Mouse (Mus musculus): ENCODE measurements around the gene Sprn. TPM values are rescaled to one million over a fixed set of nuclear protein-coding genes. Genes with fewer than 3 reads are reported as not detected.
"Not testable (repeated sequence)": the region's sequence is repeated elsewhere in the genome, so short reads cannot be mapped to it uniquely, and the experiment has no call there.

The Sprn gene
- polyA plus RNA-seq, 1 experiment from 2014 or later: 0.16 TPM

- no peak for DNase-seq (ENCODE audit: low spot score)
- H3K36me3 ChIP-seq (ENCODE audit: insufficient read depth, low read length): peaks cover 7% of the 10 kb centered on the region; the same call in 1 of the 2 replicates
- H3K4me3 ChIP-seq (replicated peaks; ENCODE audit: low read depth, low read length): no peak overlapping the region
- no peak for TF ChIP-seq CTCF (IDR thresholded peaks at IDR 0.05; ENCODE audit: low read depth)
- no peak overlapping the region for H3K27ac ChIP-seq
- WGBS: 90% methylated on average over 5 of the region's 5 CpGs
- H3K4me2 ChIP-seq (ENCODE audit: low read length): no peak overlapping the region
- H3K27me3 ChIP-seq (ENCODE audit: insufficient read depth, low read length): no peaks in the 10 kb centered on the region
- no peaks in the 10 kb centered on the region for H3K9me3 ChIP-seq (replicated peaks; ENCODE audit: low read length)
- H3K9ac ChIP-seq (ENCODE audit: low read depth, low read length): no peak overlapping the region
- no peaks in the 10 kb centered on the region for H3K4me1 ChIP-seq (replicated peaks; ENCODE audit: insufficient read depth, low read length)
- ATAC-seq (replicated peaks; ENCODE audit: low FRiP score, low read depth): no peak
Measured at GRCm38 (mm10) chr7:140135106-140135770, 19.4 kb downstream of the Sprn start.

GRCm38 (mm10) chr7:140134033-140134432, 20.6 kb downstream of the Sprn start:
- H3K4me3 ChIP-seq (replicated peaks; ENCODE audit: low read depth, low read length); H3K27ac ChIP-seq; H3K4me1 ChIP-seq (replicated peaks; ENCODE audit: insufficient read depth, low read length); H3K27me3 ChIP-seq (ENCODE audit: insufficient read depth, low read length); H3K4me2 ChIP-seq (ENCODE audit: low read length); H3K9me3 ChIP-seq (replicated peaks; ENCODE audit: low read length); DNase-seq (ENCODE audit: low spot score); H3K9ac ChIP-seq (ENCODE audit: low read depth, low read length); ATAC-seq (replicated peaks; ENCODE audit: low FRiP score, low read depth): not testable (repeated sequence)
- peaks cover 15% of the 10 kb centered on the region; the same call in 1 of the 2 replicates for H3K36me3 ChIP-seq (ENCODE audit: insufficient read depth, low read length)
- WGBS: 90% methylated on average over 3 of the region's 7 CpGs

GRCm38 (mm10) chr7:140132184-140132583, 22.5 kb downstream of the Sprn start:
- not testable (repeated sequence) for DNase-seq (ENCODE audit: low spot score); H3K9ac ChIP-seq (ENCODE audit: low read depth, low read length); H3K27me3 ChIP-seq (ENCODE audit: insufficient read depth, low read length); H3K4me3 ChIP-seq (replicated peaks; ENCODE audit: low read depth, low read length); ATAC-seq (replicated peaks; ENCODE audit: low FRiP score, low read depth); H3K4me2 ChIP-seq (ENCODE audit: low read length); H3K27ac ChIP-seq; H3K9me3 ChIP-seq (replicated peaks; ENCODE audit: low read length); H3K4me1 ChIP-seq (replicated peaks; ENCODE audit: insufficient read depth, low read length)
- WGBS: 91% methylated on average over 7 of the region's 7 CpGs
- H3K36me3 ChIP-seq (ENCODE audit: insufficient read depth, low read length): peaks cover 15% of the 10 kb centered on the region; the same call in 1 of the 2 replicates

DNA sequence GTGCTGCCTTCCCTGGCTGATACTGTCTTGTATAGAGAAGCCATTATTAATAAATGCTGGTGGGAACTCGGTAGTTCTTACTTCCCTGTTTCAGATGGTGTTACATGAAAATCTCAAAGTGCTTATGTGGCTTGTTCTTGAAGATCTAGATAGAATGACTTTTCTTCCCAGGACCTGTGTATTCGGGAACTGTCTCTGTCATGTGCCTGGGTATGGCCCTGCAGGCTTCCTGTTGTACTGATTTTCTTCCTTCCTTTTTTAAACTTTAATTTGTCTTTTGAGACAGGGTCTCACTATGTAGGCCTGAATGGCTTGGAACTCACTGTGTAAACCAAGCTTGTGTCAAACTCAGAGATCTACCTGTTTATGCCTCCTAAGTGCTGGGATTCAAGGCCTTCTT, 26.8 kb downstream of the Sprn start:
- ATAC-seq (replicated peaks; ENCODE audit: low FRiP score, low read depth) (no peak), DNase-seq (ENCODE audit: low spot score) (no peak)
- Histone ChIP-seq H3K27me3 (ENCODE audit: insufficient read depth, low read length) (no peaks in the 10 kb centered on the region), H3K4me3 (replicated peaks; ENCODE audit: low read depth, low read length) (no peak overlapping the region), H3K9me3 (replicated peaks; ENCODE audit: low read length) (no peaks in the 10 kb centered on the region), H3K4me2 (ENCODE audit: low read length) (no peak overlapping the region), H3K4me1 (replicated peaks; ENCODE audit: insufficient read depth, low read length) (no peaks in the 10 kb centered on the region; the same call in 1 of the 2 replicates), H3K27ac (no peak overlapping the region), H3K9ac (ENCODE audit: low read depth, low read length) (no peak overlapping the region), H3K36me3 (ENCODE audit: insufficient read depth, low read length) (peaks cover 12% of the 10 kb centered on the region; the same call in 1 of the 2 replicates)
- no peak for TF ChIP-seq CTCF (IDR thresholded peaks at IDR 0.05; ENCODE audit: low read depth)
- WGBS: 81% methylated on average over 2 of the region's 2 CpGs

DNA sequence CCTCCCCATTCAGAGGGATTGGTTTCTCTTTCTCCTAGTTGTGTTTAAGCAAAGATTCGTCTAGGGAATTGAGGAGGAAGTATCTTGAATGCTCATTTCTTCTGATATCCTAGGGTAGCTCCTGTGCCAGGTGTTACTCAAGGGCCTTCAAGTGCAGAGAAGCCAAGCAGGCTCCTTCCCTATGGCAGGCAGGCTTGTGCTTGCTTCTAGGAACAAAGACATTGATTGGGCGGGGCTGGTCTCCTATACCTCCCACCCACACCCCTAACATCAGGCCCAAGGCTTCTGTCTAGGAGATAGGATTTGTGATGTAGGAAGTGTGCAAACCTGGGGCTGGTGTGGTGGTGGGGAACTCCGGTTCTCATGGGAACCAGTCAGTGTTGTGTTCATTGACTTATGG, 27.7 kb downstream of the Sprn start:
- H3K27ac ChIP-seq: no peak overlapping the region
- ATAC-seq (replicated peaks; ENCODE audit: low FRiP score, low read depth): no peak
- no peak for TF ChIP-seq CTCF (IDR thresholded peaks at IDR 0.05; ENCODE audit: low read depth)
- no peak overlapping the region for H3K4me2 ChIP-seq (ENCODE audit: low read length)
- 94% methylated on average over 3 of the region's 3 CpGs for WGBS
- peaks cover 12% of the 10 kb centered on the region; the same call in 1 of the 2 replicates for H3K36me3 ChIP-seq (ENCODE audit: insufficient read depth, low read length)
- no peaks in the 10 kb centered on the region for H3K9me3 ChIP-seq (replicated peaks; ENCODE audit: low read length)
- no peaks in the 10 kb centered on the region; the same call in 1 of the 2 replicates for H3K4me1 ChIP-seq (replicated peaks; ENCODE audit: insufficient read depth, low read length)
- DNase-seq (ENCODE audit: low spot score): no peak
- no peak overlapping the region for H3K4me3 ChIP-seq (replicated peaks; ENCODE audit: low read depth, low read length)
- H3K9ac ChIP-seq (ENCODE audit: low read depth, low read length): no peak overlapping the region
- no peaks in the 10 kb centered on the region for H3K27me3 ChIP-seq (ENCODE audit: insufficient read depth, low read length)

GRCm38 (mm10) chr7:140126022-140126350, 28.7 kb downstream of the Sprn start:
- Histone ChIP-seq H3K9me3 (replicated peaks; ENCODE audit: low read length) (no peaks in the 10 kb centered on the region), H3K4me3 (replicated peaks; ENCODE audit: low read depth, low read length) (peak overlapping the region; percentile 84), H3K4me2 (ENCODE audit: low read length) (peak overlapping the region; percentile 86), H3K36me3 (ENCODE audit: insufficient read depth, low read length) (peaks cover 12% of the 10 kb centered on the region; the same call in 1 of the 2 replicates), H3K4me1 (replicated peaks; ENCODE audit: insufficient read depth, low read length) (no peaks in the 10 kb centered on the region; the same call in 1 of the 2 replicates), H3K27me3 (ENCODE audit: insufficient read depth, low read length) (no peaks in the 10 kb centered on the region), H3K27ac (peak overlapping the region; percentile 73), H3K9ac (ENCODE audit: low read depth, low read length) (peak overlapping the region; percentile 91)
- ATAC-seq (replicated peaks; ENCODE audit: low FRiP score, low read depth) (no peak; the same call in none of the 2 replicates), DNase-seq (ENCODE audit: low spot score) (no peak)
- no peak for TF ChIP-seq CTCF (IDR thresholded peaks at IDR 0.05; ENCODE audit: low read depth)
- 12% methylated on average over 5 of the region's 5 CpGs for WGBS

Measured in kidney, postnatal 0 days (tissue).